ENCODE assay signal across 11 mouse cellular contexts in the genomic region with DNA sequence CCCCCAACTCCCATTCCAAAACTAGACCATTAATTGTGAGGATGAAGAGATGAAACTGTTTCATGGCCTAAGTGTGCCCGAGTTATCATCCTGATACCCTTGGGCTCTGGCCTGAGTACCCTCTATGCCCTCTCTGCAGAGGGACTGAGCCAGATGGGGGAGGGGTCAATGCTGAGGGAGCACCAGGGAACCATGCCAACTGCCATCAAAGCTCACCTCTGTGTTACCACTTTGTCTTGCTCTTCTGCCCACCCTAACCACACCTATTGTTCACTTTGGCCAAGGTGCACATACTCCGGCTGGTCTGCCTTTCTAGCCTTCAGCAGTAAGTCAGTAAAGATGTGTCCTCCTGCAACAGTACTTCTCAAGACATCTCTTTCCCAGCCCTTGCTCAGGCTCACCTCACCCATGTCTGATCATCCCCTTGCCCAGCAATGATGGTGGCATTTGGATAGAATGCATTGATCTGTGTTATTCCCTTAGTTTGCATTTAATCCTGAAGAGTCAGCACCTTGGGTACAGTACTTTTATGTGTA. TPM values are rescaled to one million over a fixed set of nuclear protein-coding genes. Genes with fewer than 3 reads are reported as not detected.
DNase-seq lines count a peak whose midpoint lies in the region; ATAC-seq and TF ChIP-seq lines count a peak whose summit lies in the region.
"Had no signal": no experiment of that assay in that cellular context is flagged by ENCODE, and none has a peak within 500 bp of the region (broad histone marks: within the 10 kb centered on the region; RNA-seq: fewer than 3 reads in every experiment).

No protein-coding gene starts in this region.

- H3K27me3 ChIP-seq in heart, embryonic 15.5 days = no peaks in the 10 kb centered on the region
- H3K27me3 ChIP-seq in hindbrain, embryonic 14.5 days (ENCODE audit: control insufficient read depth, insufficient read depth, low read length) = no peaks in the 10 kb centered on the region
- no peaks in the 10 kb centered on the region for H3K27me3 ChIP-seq in midbrain, embryonic 12.5 days

- H3K4me3 ChIP-seq in heart, embryonic 15.5 days = no peak overlapping the region
- no peak overlapping the region for H3K4me3 ChIP-seq in bone marrow, adult 2 months (replicated peaks; ENCODE audit: control insufficient read depth, low read depth, low read length)
- H3K4me3 ChIP-seq in hindbrain, embryonic 14.5 days (replicated peaks; ENCODE audit: low read length) = no peak overlapping the region
- no peak overlapping the region for H3K4me3 ChIP-seq in midbrain, embryonic 12.5 days

- peaks cover 62% of the 10 kb centered on the region for H3K4me1 ChIP-seq in heart, embryonic 15.5 days (replicated peaks)
- H3K4me1 ChIP-seq in bone marrow, adult 2 months (ENCODE audit: control insufficient read depth, insufficient read depth, low read length) = peaks cover 18% of the 10 kb centered on the region
- peaks cover 74% of the 10 kb centered on the region for H3K4me1 ChIP-seq in hindbrain, embryonic 14.5 days (replicated peaks; ENCODE audit: control insufficient read depth, insufficient read depth, low read length)
- peaks cover 86% of the 10 kb centered on the region for H3K4me1 ChIP-seq in midbrain, embryonic 12.5 days

- no peak for TF ChIP-seq POLR2A in bone marrow, adult 2 months (IDR thresholded peaks at IDR 0.05; ENCODE audit: borderline replicate concordance, control insufficient read depth, low read depth, low read length)

- TF ChIP-seq CTCF in bone marrow, adult 2 months (IDR thresholded peaks at IDR 0.05; ENCODE audit: control insufficient read depth, insufficient read depth, low read length) = no peak

- WGBS in heart, embryonic 15.5 days = 84% methylated on average over 2 of the region's 2 CpGs
- WGBS in bone marrow, adult 2 months = 81% methylated on average over 2 of the region's 2 CpGs
- 69% methylated on average over 2 of the region's 2 CpGs for WGBS in hindbrain, embryonic 14.5 days
- 77% methylated on average over 2 of the region's 2 CpGs for WGBS in midbrain, embryonic 12.5 days

- DNase-seq in heart, postnatal 14 days = no peak
- no peak for DNase-seq in hindbrain, embryonic 14.5 days (ENCODE audit: low spot score)
- no peak for DNase-seq in MN1 (ENCODE audit: low spot score)
- DNase-seq in layer of hippocampus, postnatal 25 days (ENCODE audit: extremely low spot score in 1 of 2, low spot score in 1 of 2) = no peak
- DNase-seq in frontal cortex, postnatal 10 days (ENCODE audit: low spot score in 2 of 2) = no peak
- DNase-seq: cerebellum, adult 9-10 months; right cerebral cortex, postnatal 4 days had no signal

- no peaks in the 10 kb centered on the region for H3K36me3 ChIP-seq in heart, embryonic 15.5 days
- no peaks in the 10 kb centered on the region for H3K36me3 ChIP-seq in hindbrain, embryonic 14.5 days (replicated peaks; ENCODE audit: control insufficient read depth, insufficient read depth)
- no peaks in the 10 kb centered on the region for H3K36me3 ChIP-seq in midbrain, embryonic 12.5 days

- no peak for ATAC-seq in heart, embryonic 15.5 days (replicated peaks; ENCODE audit: insufficient number of reproducible peaks, insufficient read depth, low FRiP score, low read depth)
- ATAC-seq in hindbrain, embryonic 14.5 days (ENCODE audit: low FRiP score) = no peak
- ATAC-seq in midbrain, embryonic 12.5 days (ENCODE audit: low FRiP score, low read depth) = no peak

- no peak overlapping the region for H3K4me2 ChIP-seq in heart, embryonic 15.5 days
- peak overlapping the region; percentile 46; the same call in 1 of the 2 replicates for H3K4me2 ChIP-seq in hindbrain, embryonic 14.5 days (replicated peaks)
- peak overlapping the region; percentile 44 for H3K4me2 ChIP-seq in midbrain, embryonic 12.5 days (replicated peaks)

- H3K27ac ChIP-seq in heart, embryonic 15.5 days = peak overlapping the region; percentile 99
- H3K27ac ChIP-seq in bone marrow, adult 2 months (ENCODE audit: control insufficient read depth, insufficient read depth, low read depth, low read length, poor library complexity) = peak overlapping the region; percentile 100
- peak overlapping the region; percentile 97 for H3K27ac ChIP-seq in hindbrain, embryonic 14.5 days
- peak overlapping the region; percentile 99 for H3K27ac ChIP-seq in midbrain, embryonic 12.5 days (replicated peaks)

- intact Hi-C loops in heart, postnatal 14 days (cut with DNase I) = no loop called here

- H3K9me3 ChIP-seq in heart, embryonic 15.5 days (replicated peaks) = no peaks in the 10 kb centered on the region
- no peaks in the 10 kb centered on the region for H3K9me3 ChIP-seq in hindbrain, embryonic 14.5 days (ENCODE audit: control insufficient read depth, low read length)
- H3K9me3 ChIP-seq in midbrain, embryonic 12.5 days = no peaks in the 10 kb centered on the region

- no peak overlapping the region for H3K9ac ChIP-seq in heart, embryonic 15.5 days
- H3K9ac ChIP-seq in hindbrain, embryonic 14.5 days = peak overlapping the region; percentile 42; the same call in 1 of the 2 replicates
- peak overlapping the region; percentile 32 for H3K9ac ChIP-seq in midbrain, embryonic 12.5 days (replicated peaks)

RNA-seq across cellular contexts. Expression of gene Btg2, which starts 14.6 kb away (rescaled TPM):
- 36.9 and 45.4 TPM in 2 replicates for polyA plus RNA-seq in heart, embryonic 15.5 days (2015; fragmentation: Nextera tagmentation; extraction: Ambion mirVana)
- total RNA-seq in heart, postnatal 14 days (2021) = 10 to 100 TPM; 37.3 to 47.7 TPM
- 79.9 and 89.5 TPM in 2 replicates for polyA plus RNA-seq in bone marrow, adult 2 months (2011; ENCODE audit: insufficient read depth, insufficient read length, low replicate concordance, missing spikeins)
- 26.3 and 29.0 TPM in 2 replicates for polyA plus RNA-seq in hindbrain, embryonic 14.5 days (2014; fragmentation: Nextera tagmentation; extraction: Ambion mirVana)
- 162 and 172 TPM in 2 replicates for polyA plus RNA-seq in midbrain, embryonic 12.5 days (2016; fragmentation: Nextera tagmentation; extraction: Ambion mirVana)
- total RNA-seq in layer of hippocampus, postnatal 25 days (2021) = 10 to 100 TPM; 17.0 to 18.1 TPM

RNA-seq across cellular contexts. Expression of gene Fmod, which starts 27.3 kb away (rescaled TPM):
- 23.3 and 32.3 TPM in 2 replicates for polyA plus RNA-seq in heart, embryonic 15.5 days (2015; fragmentation: Nextera tagmentation; extraction: Ambion mirVana)
- total RNA-seq in heart, postnatal 14 days (2021) = 10 to 100 TPM; 13.5 to 17.4 TPM
- polyA plus RNA-seq in bone marrow, adult 2 months (2011; ENCODE audit: insufficient read depth, insufficient read length, low replicate concordance, missing spikeins) = 0.31 TPM in 1 of 2 replicates, not detected in the other
- 5.3 and 6.2 TPM in 2 replicates for polyA plus RNA-seq in hindbrain, embryonic 14.5 days (2014; fragmentation: Nextera tagmentation; extraction: Ambion mirVana)
- polyA plus RNA-seq in midbrain, embryonic 12.5 days (2016; fragmentation: Nextera tagmentation; extraction: Ambion mirVana) = 10.9 and 15.0 TPM in 2 replicates
- total RNA-seq in layer of hippocampus, postnatal 25 days (2021) = 1 to 10 TPM; 3.2 to 5.4 TPM
- total RNA-seq: ES-E14 had no signal

RNA-seq across cellular contexts. Expression of gene Chit1, which starts 46.7 kb away (rescaled TPM):
- polyA plus RNA-seq in heart, embryonic 15.5 days (2015; fragmentation: Nextera tagmentation; extraction: Ambion mirVana) = 0.42 TPM in 2 replicates
- total RNA-seq in heart, postnatal 14 days (2021) = not detected
- not detected in 2 replicates for polyA plus RNA-seq in bone marrow, adult 2 months (2011; ENCODE audit: insufficient read depth, insufficient read length, low replicate concordance, missing spikeins)
- 0.20 and 0.23 TPM in 2 replicates for polyA plus RNA-seq in hindbrain, embryonic 14.5 days (2014; fragmentation: Nextera tagmentation; extraction: Ambion mirVana)
- polyA plus RNA-seq in midbrain, embryonic 12.5 days (2016; fragmentation: Nextera tagmentation; extraction: Ambion mirVana) = not detected in 2 replicates
- total RNA-seq in layer of hippocampus, postnatal 25 days (2021) = under 1 TPM in 1 of 2 experiments, not detected in 1; 0.22 TPM
